ENCODE assay signal across 8 mouse cellular contexts in genomic region chr10:89443623-89444151, GRCm38 (mm10). TPM values are rescaled to one million over a fixed set of nuclear protein-coding genes. Genes with fewer than 3 reads are reported as not detected.
DNase-seq lines count a peak whose midpoint lies in the region; ATAC-seq lines count a peak whose summit lies in the region.

Gas2l3 (minus strand) TSS chr10:89443967.

- H3K4me3 ChIP-seq in hindbrain, embryonic 13.5 days = peak within 1 kb of the TSS; percentile 65

- H3K9me3 ChIP-seq in hindbrain, embryonic 13.5 days = no peaks in the 10 kb centered on the region

- peak within 1 kb of the TSS; percentile 73 for H3K9ac ChIP-seq in hindbrain, embryonic 13.5 days

- peak within 1 kb of the TSS; percentile 93 for H3K4me2 ChIP-seq in hindbrain, embryonic 13.5 days

- no peaks in the 10 kb centered on the region for H3K36me3 ChIP-seq in hindbrain, embryonic 13.5 days

- H3K27me3 ChIP-seq in hindbrain, embryonic 13.5 days = peaks cover 57% of the 10 kb centered on the region

- H3K27ac ChIP-seq in hindbrain, embryonic 13.5 days = peak within 1 kb of the TSS; percentile 75

- ATAC-seq in hindbrain, embryonic 13.5 days (ENCODE audit: low FRiP score) = peak; percentile 98

- DNase-seq in R1 (ENCODE audit: low read depth, low spot score) = peak; percentile 96
- peak; percentile 87 to 88 for DNase-seq in cerebellum, postnatal 14 days
- DNase-seq in frontal cortex, postnatal 14 days (ENCODE audit: low spot score in 2 of 2) = peak; percentile 65 to 79
- peak; percentile 82 to 84 for DNase-seq in layer of hippocampus, postnatal 14 days (ENCODE audit: low spot score in 2 of 2)
- peak; percentile 86 for DNase-seq in lung, postnatal 10 days
- DNase-seq in ovary, postnatal 14 days (ENCODE audit: low spot score) = peak; percentile 73
- DNase-seq in thymus, postnatal 10 days (ENCODE audit: low spot score in 2 of 2) = peak; percentile 77 to 80

- under 1% methylated on average over 39 of the region's 39 CpGs for WGBS in hindbrain, embryonic 13.5 days

- H3K4me1 ChIP-seq in hindbrain, embryonic 13.5 days (replicated peaks) = peaks cover 15% of the 10 kb centered on the region

RNA-seq across cellular contexts. Expression of gene Gas2l3, which starts in this region (rescaled TPM):
- 7.1 and 7.8 TPM in 2 replicates for polyA plus RNA-seq in hindbrain, embryonic 13.5 days (2015; fragmentation: Nextera tagmentation; extraction: Ambion mirVana)
- total RNA-seq in layer of hippocampus, postnatal 14 days (2021) = 1 to 10 TPM; 3.3 to 3.4 TPM

Comparison
In these comparisons a context has a peak if more than half of its experiments do, and no peak if none do; other contexts are left out.
1. Peak in every context shown above with its lines: DNase-seq, ATAC-seq, H3K4me3 ChIP-seq and H3K27ac ChIP-seq.